Mouse (Mus musculus) lung, postnatal 0 days (tissue): ENCODE results near the gene Ptprs.

ENCODE experiments used
- CTCF ChIP-seq: IDR thresholded peaks from 2 replicates; pipeline ENCODE4 v1.5.1; 2016; ENCODE audit warnings: antibody characterized with exemption, mild to moderate bottlenecking
- EP300 ChIP-seq: IDR thresholded peaks from 2 replicates; pipeline ENCODE4 v1.6.1; 2016; ENCODE audit warnings: antibody characterized with exemption, mild to moderate bottlenecking, control low read depth

DNA sequence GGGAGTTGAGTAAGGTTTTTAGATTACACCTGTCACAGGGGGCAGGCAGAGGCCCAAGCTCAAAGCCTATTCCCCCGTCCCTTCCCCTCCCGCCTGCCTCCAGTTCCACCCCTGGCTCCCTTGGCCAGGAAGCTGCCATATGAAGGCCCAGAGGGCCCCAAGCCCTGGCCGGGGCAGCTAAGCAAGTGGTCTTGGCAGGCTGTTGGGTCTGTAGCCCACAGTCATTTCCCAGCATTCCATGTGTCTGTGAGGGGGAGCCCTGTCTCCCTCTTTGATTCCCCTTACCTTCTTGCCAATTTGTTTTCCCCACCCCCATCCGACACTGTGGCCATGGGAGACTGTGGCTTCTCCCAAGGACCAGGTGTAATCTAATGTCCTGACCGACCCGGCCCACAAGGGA, 34.0 kb downstream of the Ptprs start:
- no peak for TF ChIP-seq CTCF
- TF ChIP-seq EP300, result no peak
